Mouse (Mus musculus): Measurements from ENCODE around the gene Gm3336.

GRCm38 (mm10) chr8:70768956-70769355 lies 50.6 kb downstream of the Gm3336 start:
- TF ChIP-seq CTCF (IDR thresholded peaks at IDR 0.05; ENCODE audit: extremely low read depth, insufficient read length, insufficient replicate concordance, low read depth, low read length): no peak
- TF ChIP-seq POLR2A (IDR thresholded peaks at IDR 0.05; ENCODE audit: low read depth, low read length): no peak

Measured in small intestine, adult 2 months (tissue).